Mouse (Mus musculus) MEL (cell line): ENCODE results near the gene Dnaja3.

Source experiments
- CTCF ChIP-seq, 3 experiments: IDR thresholded peaks in 2 of 3; conservative IDR thresholded peaks in 1 of 3; 2 replicates each; pipeline ENCODE4 v1.5.1; 2011 to 2012; ENCODE audit warnings: low read length in 3 of 3, low read depth in 2 of 3, mild to moderate bottlenecking in 2 of 3, improper control_type of control experiment in 1 of 3, inconsistent platforms in 1 of 3, mixed read lengths in 1 of 3, moderate library complexity in 1 of 3; ENCODE audit not compliant: control insufficient read depth in 1 of 3, insufficient read depth in 1 of 3, poor library complexity in 1 of 3, severe bottlenecking in 1 of 3
- GABPA ChIP-seq: IDR thresholded peaks from 2 replicates; pipeline ENCODE4 v1.6.1; 2012; ENCODE audit warnings: low read depth, mild to moderate bottlenecking, inconsistent platforms, low read length, improper control_type of control experiment, moderate library complexity
- JUND ChIP-seq: IDR thresholded peaks from 2 replicates; pipeline ENCODE4 v1.6.1; 2011; ENCODE audit warnings: low read depth, mild to moderate bottlenecking, improper control_type of control experiment, low read length
- MAX ChIP-seq: IDR thresholded peaks from 2 replicates; pipeline ENCODE4 v1.6.1; 2011; ENCODE audit warnings: low read length, improper control_type of control experiment
- MAZ ChIP-seq: IDR thresholded peaks from 2 replicates; pipeline ENCODE4 v1.6.1; 2012; ENCODE audit warnings: low read depth, mild to moderate bottlenecking, inconsistent platforms, low read length, improper control_type of control experiment
- MXI1 ChIP-seq: IDR thresholded peaks from 2 replicates; pipeline ENCODE4 v1.6.1; 2011; ENCODE audit warnings: mild to moderate bottlenecking, low read depth, low read length, improper control_type of control experiment
- POLR2A ChIP-seq, 2 experiments: IDR thresholded peaks; 2 replicates each; pipeline ENCODE4 v1.6.1; 2011 to 2012; ENCODE audit warnings: low read length in 2 of 2, mild to moderate bottlenecking in 2 of 2, control low read depth in 1 of 2, improper control_type of control experiment in 1 of 2, low read depth in 1 of 2, moderate library complexity in 1 of 2; ENCODE audit not compliant: control insufficient read depth in 1 of 2, insufficient read depth in 1 of 2, poor library complexity in 1 of 2
- RAD21 ChIP-seq: IDR thresholded peaks from 2 replicates; pipeline ENCODE4 v1.6.1; 2011; ENCODE audit warnings: mild to moderate bottlenecking, low read depth, low read length, improper control_type of control experiment
- SIN3A ChIP-seq: IDR thresholded peaks from 2 replicates; pipeline ENCODE4 v1.6.1; 2012; ENCODE audit warnings: low read length, improper control_type of control experiment, inconsistent platforms
- TAL1 ChIP-seq: IDR thresholded peaks from 2 replicates; pipeline ENCODE4 v1.6.1; 2012; ENCODE audit warnings: mild to moderate bottlenecking, inconsistent platforms, low read length, moderate library complexity, mixed read lengths
- TBP ChIP-seq: IDR thresholded peaks from 2 replicates; pipeline ENCODE4 v1.8.0; 2011; ENCODE audit warnings: low read depth, low read length, improper control_type of control experiment
- USF2 ChIP-seq, 2 experiments: IDR thresholded peaks; 2 replicates each; pipeline ENCODE4 v1.6.1; 2011 to 2012; ENCODE audit warnings: improper control_type of control experiment in 2 of 2, low read length in 2 of 2, borderline replicate concordance in 1 of 2, inconsistent platforms in 1 of 2, low read depth in 1 of 2, mild to moderate bottlenecking in 1 of 2; ENCODE audit not compliant: insufficient read depth in 1 of 2
- ZNF384 ChIP-seq: IDR thresholded peaks from 2 replicates; pipeline ENCODE4 v1.6.1; 2012; ENCODE audit warnings: low read depth, mild to moderate bottlenecking, inconsistent platforms, low read length, improper control_type of control experiment

DNA sequence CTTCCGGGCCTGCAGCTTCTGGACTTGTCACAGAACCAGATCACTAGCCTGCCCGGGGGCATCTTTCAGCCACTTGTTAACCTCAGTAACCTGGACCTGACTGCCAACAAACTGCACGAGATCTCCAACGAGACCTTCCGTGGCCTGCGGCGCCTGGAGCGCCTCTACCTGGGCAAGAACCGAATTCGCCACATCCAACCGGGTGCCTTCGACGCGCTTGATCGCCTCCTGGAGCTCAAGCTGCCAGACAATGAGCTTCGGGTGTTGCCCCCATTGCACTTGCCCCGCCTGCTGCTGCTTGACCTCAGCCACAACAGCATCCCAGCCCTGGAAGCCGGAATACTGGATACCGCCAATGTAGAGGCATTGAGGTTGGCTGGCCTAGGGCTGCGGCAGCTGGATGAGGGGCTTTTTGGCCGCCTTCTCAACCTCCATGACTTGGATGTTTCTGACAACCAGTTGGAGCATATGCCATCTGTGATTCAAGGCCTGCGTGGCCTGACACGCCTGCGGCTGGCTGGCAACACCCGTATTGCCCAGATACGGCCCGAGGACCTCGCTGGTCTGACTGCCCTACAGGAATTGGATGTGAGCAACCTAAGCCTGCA is 8.7 kb downstream of the Dnaja3 start:
- TF ChIP-seq CTCF (IDR thresholded peaks at IDR 0.05 in 2 of 3, conservative IDR thresholded peaks at IDR 0.05 in 1 of 3; ENCODE audit: control insufficient read depth in 1 of 3, insufficient read depth in 1 of 3, low read depth in 2 of 3, low read length in 3 of 3, poor library complexity in 1 of 3, severe bottlenecking in 1 of 3): no peak
- TF ChIP-seq MXI1: no peak
- TF ChIP-seq MAZ: no peak
- no peak for TF ChIP-seq GABPA
- TF ChIP-seq SIN3A: no peak
- no peak for TF ChIP-seq RAD21
- TF ChIP-seq TBP: no peak
- no peak for TF ChIP-seq MAX
- TF ChIP-seq TAL1: no peak
- TF ChIP-seq ZNF384: no peak
- TF ChIP-seq USF2 (IDR thresholded peaks at IDR 0.05; ENCODE audit: borderline replicate concordance in 1 of 2, insufficient read depth in 1 of 2, low read depth in 1 of 2, low read length in 2 of 2): no peak
- no peak for TF ChIP-seq POLR2A (IDR thresholded peaks at IDR 0.05; ENCODE audit: control insufficient read depth in 1 of 2, insufficient read depth in 1 of 2, low read depth in 1 of 2, low read length in 2 of 2, poor library complexity in 1 of 2)
- no peak for TF ChIP-seq JUND
